Mouse (Mus musculus) kidney, adult 2 months (tissue): ENCODE results near the gene Adgre4. TPM values are rescaled to one million over a fixed set of nuclear protein-coding genes. Genes with fewer than 3 reads are reported as not detected.
"Not testable (repeated sequence)": the region's sequence is repeated elsewhere in the genome, so short reads cannot be mapped to it uniquely, and the experiment has no call there.

Experiments used
- DNase-seq: peaks from one replicate; pipeline ENCODE4 v3.0.0; 2021
- H3K27ac ChIP-seq: fragments of 200-500 bp; 2 replicates; pipeline ENCODE4 v1.5.1; 2012; ENCODE audit warnings: low read depth, low read length, control low read depth, inconsistent platforms; ENCODE audit not compliant: insufficient read depth
- H3K27me3 ChIP-seq: fragments of 200-500 bp; replicated peaks from 2 replicates; pipeline ENCODE4 v1.6.1; 2012; ENCODE audit warnings: mild to moderate bottlenecking, moderate library complexity, low read length, inconsistent platforms; ENCODE audit not compliant: control insufficient read depth, insufficient read depth
- H3K36me3 ChIP-seq: fragments of 200-500 bp; 2 replicates; pipeline ENCODE4 v1.6.1; 2012; ENCODE audit warnings: mild to moderate bottlenecking, moderate library complexity, low read length, inconsistent platforms; ENCODE audit not compliant: control insufficient read depth, insufficient read depth
- H3K4me1 ChIP-seq: fragments of 200-500 bp; 2 replicates; pipeline ENCODE4 v1.6.1; 2011; ENCODE audit warnings: low read length; ENCODE audit not compliant: control insufficient read depth, insufficient read depth
- H3K4me3 ChIP-seq: fragments of 200-500 bp; 2 replicates; pipeline ENCODE4 v1.5.1; 2011; ENCODE audit warnings: mild to moderate bottlenecking, low read depth, low read length, control low read depth; ENCODE audit not compliant: insufficient read depth
- CTCF ChIP-seq: fragments of 200-500 bp; conservative IDR thresholded peaks from 2 replicates; pipeline ENCODE4 v1.5.1; 2011; ENCODE audit warnings: low read depth, mild to moderate bottlenecking, control low read depth, low read length, moderate library complexity, mixed read lengths; ENCODE audit not compliant: insufficient read depth, insufficient read length
- POLR2A ChIP-seq: fragments of 200-500 bp; IDR thresholded peaks from one replicate; pipeline ENCODE4 v1.6.1; 2011; ENCODE audit warnings: low read depth, low read length, control low read depth
- WGBS: fragments of 180-500 bp; shearing (Covaris S2); methylation state at CpG from one replicate; pipeline ENCODE4 v1.1.7; 2018; 5-methylcytosine and 5-hydroxymethylcytosine counted together
- polyA plus RNA-seq: library from polyadenylated mRNA; depleted of rRNA; stranded (reverse); fragments of >200 nt; gene quantifications from 2 replicates; pipeline ENCODE4 v1.2.3, GENCODE M21; 2012; rRNA removed

The Adgre4 gene
- polyA plus RNA-seq, 1 experiment = 0.59 TPM

DNA sequence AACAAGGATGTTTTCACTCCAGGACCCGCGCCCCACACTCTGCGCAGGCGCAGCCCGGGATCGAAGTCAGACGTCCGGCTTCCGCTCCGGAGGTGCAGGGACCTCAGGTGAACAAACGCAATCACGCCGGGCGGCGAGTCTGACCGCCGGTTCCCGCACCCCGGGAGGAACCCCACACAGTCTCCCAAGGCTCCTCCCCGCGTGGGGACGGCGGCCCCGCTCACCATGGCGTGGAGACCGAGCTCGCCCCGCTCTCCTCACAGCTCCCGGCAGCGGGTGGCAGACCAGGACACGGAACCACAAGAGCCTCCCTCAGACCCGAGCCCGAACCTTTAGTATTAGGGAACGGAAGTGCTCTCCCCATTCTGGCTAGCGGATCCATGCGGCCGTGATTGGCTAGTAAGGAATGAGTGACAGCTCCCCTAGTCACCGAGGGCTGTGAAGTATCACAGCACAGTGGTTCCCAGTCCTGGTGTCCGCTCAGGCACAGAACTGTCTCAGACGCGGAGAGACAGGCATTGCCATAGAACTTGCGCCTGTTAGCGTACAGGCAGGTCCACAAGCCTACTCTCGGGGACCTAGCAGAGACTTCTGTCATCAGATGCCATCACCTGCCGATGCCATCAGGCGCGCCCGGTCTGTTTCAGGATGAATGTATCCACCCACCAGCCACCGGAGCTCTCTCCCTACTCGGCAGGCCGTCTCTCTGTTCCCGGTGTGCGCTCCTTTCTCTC lies 129.0 kb downstream of the Adgre4 start, which contains the start of gene Zfp119a:
Gene Zfp119a, minus strand, starts transcription at position 295 of the 734 bp plus-strand sequence.
- DNase-seq = peak; percentile 92
- not testable (repeated sequence) for H3K36me3 ChIP-seq, H3K27me3 ChIP-seq, H3K4me1 ChIP-seq
- H3K4me3 ChIP-seq = peak within 1 kb of the TSS; percentile 63
- TF ChIP-seq POLR2A = peak; percentile 90
- peak within 1 kb of the TSS; percentile 86 for H3K27ac ChIP-seq
- under 1% methylated on average over 45 of the region's 53 CpGs for WGBS

DNA sequence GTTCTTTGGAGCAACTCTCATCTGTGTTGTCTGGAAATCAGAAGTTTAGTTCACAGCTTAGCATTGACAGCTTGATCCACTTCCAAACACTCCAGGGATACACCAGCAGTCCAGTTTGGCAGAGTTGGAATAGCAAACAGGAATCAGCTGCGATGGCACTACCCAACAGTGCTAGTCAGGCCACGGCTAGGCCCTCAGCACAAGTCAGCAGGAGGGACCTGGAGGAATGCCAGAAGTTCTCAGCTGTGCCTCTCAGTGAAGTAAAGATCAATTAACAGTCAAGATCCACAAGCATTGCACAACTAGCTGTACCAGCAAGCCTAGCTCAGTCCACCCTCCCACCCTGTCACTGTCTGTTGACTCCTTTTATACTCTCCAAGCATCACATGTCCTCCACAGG lies 133.8 kb downstream of the Adgre4 start:
- Histone ChIP-seq H3K27ac (no peak overlapping the region), H3K4me1 (no peaks in the 10 kb centered on the region; the same call in 1 of the 2 replicates), H3K4me3 (no peak overlapping the region), H3K36me3 (no peaks in the 10 kb centered on the region), H3K27me3 (no peaks in the 10 kb centered on the region)
- WGBS = 47% methylated on average over 2 of the region's 2 CpGs
- TF ChIP-seq CTCF = no peak
- TF ChIP-seq POLR2A = no peak
- no peak for DNase-seq

DNA sequence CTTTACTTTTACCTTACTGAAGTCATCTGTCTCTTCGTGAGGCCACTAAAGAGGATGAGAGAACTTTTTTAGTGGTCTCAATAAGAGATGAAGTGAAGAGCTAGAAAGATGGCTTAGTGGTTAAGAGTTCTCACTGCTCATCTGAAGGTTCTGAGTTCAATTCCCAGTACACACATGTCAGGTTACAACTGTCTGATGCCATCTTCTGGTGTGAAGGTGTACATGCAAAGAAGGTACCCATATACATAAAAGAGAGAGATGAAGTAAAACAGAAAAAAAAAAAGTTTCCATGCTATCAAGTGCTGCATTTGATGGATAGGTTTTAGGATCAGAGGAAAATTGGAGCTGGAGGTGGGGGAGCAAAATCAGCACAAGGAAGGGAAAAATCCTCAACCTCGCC lies 135.1 kb downstream of the Adgre4 start:
- TF ChIP-seq CTCF (no peak), POLR2A (no peak)
- WGBS = 63% methylated on average over 2 of the region's 2 CpGs

DNA sequence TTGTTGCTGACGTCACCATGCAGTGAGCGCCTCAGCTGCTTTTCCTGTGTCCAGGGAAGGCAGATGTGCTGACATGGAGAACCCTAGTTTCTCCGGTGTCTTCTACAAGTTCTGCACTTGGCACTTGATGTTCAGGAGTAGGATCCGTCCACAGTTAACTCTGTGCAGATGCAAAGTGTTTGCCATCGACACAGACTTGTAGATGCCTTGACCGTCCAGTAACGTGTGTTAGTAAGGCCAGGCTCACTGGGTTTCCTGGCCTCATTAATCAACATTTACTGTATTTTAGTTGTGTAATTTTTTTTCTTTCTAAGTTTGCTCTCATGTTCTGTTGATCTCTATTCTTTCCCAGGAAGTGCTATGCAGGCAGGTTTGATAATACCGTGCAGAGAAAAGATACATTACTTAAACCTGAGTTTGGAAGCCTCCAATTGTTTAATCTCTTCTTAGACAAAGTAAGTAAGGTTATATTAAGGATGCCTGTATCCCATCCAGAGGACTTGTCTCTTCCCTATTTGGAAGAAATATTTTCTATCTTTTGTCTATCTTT lies 142.7 kb downstream of the Adgre4 start:
- not testable (repeated sequence) for H3K4me1 ChIP-seq, H3K27me3 ChIP-seq, H3K36me3 ChIP-seq
- WGBS = 6% methylated on average over 7 of the region's 8 CpGs
- Histone ChIP-seq H3K4me3 (peak overlapping the region; percentile 62), H3K27ac (peak overlapping the region; percentile 79)
- peak; percentile 52 for DNase-seq

More for the DNA sequence above, 135.1 kb downstream of the Adgre4 start:
- Histone ChIP-seq H3K27ac (no peak overlapping the region), H3K27me3 (no peaks in the 10 kb centered on the region), H3K4me3 (no peak overlapping the region), H3K36me3 (no peaks in the 10 kb centered on the region), H3K4me1 (no peaks in the 10 kb centered on the region)
- DNase-seq = no peak

DNA sequence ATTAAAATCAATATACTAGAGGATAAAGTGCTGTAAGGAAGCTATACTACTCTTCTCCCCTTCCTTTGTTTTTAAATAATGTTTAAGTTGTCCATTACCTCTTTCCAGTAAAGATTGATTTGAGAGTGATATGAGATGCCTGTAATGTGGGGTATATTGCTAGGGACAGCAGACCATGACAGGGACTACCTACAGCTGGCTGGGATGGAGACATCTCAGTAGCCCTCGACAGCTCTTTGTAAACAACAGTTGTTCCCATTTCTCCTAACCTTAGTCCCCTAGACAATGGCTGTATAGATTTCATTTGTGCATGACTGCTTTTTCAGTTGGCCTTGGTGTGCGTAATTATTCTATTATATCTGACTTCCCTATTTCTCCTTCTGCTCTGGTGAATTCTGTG lies 153.3 kb downstream of the Adgre4 start:
- Histone ChIP-seq H3K4me3 (no peak overlapping the region), H3K27ac (0 out of 2 replicates have a peak overlapping the region, but pooled peaks have one; percentile 31), H3K27me3 (no peaks in the 10 kb centered on the region), H3K4me1 (peaks cover 3% of the 10 kb centered on the region; the same call in 1 of the 2 replicates), H3K36me3 (no peaks in the 10 kb centered on the region)
- TF ChIP-seq POLR2A = no peak
- no peak for TF ChIP-seq CTCF
- 46% methylated on average over 2 of the region's 2 CpGs for WGBS
- no peak for DNase-seq

Other genes starting within 250 kb of the Adgre4 start
- not detected in 2 replicates for gene Vmn2r118, start 124.8 kb upstream of the Adgre4 start, polyA plus RNA-seq
- 1.5 and 2.0 TPM in 2 replicates for gene Pot1b, start 37.4 kb upstream of the Adgre4 start, polyA plus RNA-seq
- 0.37 and 0.56 TPM in 2 replicates for gene Zfp119a, start 128.9 kb downstream of the Adgre4 start, polyA plus RNA-seq
- 0.86 and 1.9 TPM in 2 replicates for gene Zfp959, start 142.1 kb downstream of the Adgre4 start, polyA plus RNA-seq
- 0.46 and 0.69 TPM in 2 replicates for gene Zfp119b, start 199.5 kb downstream of the Adgre4 start, polyA plus RNA-seq
- 3.1 and 3.5 TPM in 2 replicates for gene Ebi3, start 202.7 kb downstream of the Adgre4 start, polyA plus RNA-seq
- gene Yju2, start 209.1 kb downstream of the Adgre4 start, polyA plus RNA-seq = 7.2 and 7.7 TPM in 2 replicates
- 22.4 and 31.3 TPM in 2 replicates for gene Shd, start 220.5 kb downstream of the Adgre4 start, polyA plus RNA-seq
- 0.36 and 0.48 TPM in 2 replicates for gene Fsd1, start 236.5 kb downstream of the Adgre4 start, polyA plus RNA-seq